Mouse (Mus musculus): ENCODE measurements around the gene Gpr171.

GRCm38 (mm10) chr3:59150624-59151023 is 49.0 kb upstream of the Gpr171 start:
- no peak for TF ChIP-seq CTCF (IDR thresholded peaks at IDR 0.05; ENCODE audit: borderline replicate concordance, insufficient read depth, low read depth, low read length)
- TF ChIP-seq POLR2A (IDR thresholded peaks at IDR 0.05; ENCODE audit: borderline replicate concordance, insufficient read depth, low read length) = no peak

Data from cerebellum, adult 2 months (tissue).